Mouse (Mus musculus) E14TG2a.4 (cell line): ENCODE measurements around the gene Capza1.

Source experiments
- CTCF ChIP-seq: conservative IDR thresholded peaks from 2 replicates; pipeline ENCODE4 v1.5.1; 2014; ENCODE audit warnings: low read length
- NANOG ChIP-seq: IDR thresholded peaks from 2 replicates; pipeline ENCODE4 v1.6.1; 2014; ENCODE audit warnings: borderline replicate concordance, low read length, mixed read lengths
- POU5F1 ChIP-seq: IDR thresholded peaks from 2 replicates; pipeline ENCODE4 v1.6.1; 2014; ENCODE audit warnings: low read length, borderline replicate concordance

GRCm38 (mm10) chr3:104905389-104905788 is 41.1 kb upstream of the Capza1 start:
- no peak for TF ChIP-seq NANOG
- no peak for TF ChIP-seq CTCF
- TF ChIP-seq POU5F1 = no peak
